Mouse (Mus musculus) kidney, adult 11 months (tissue): Measurements from ENCODE around the gene Pgap3.

Source experiments
- DNase-seq: peaks from one replicate; pipeline ENCODE4 v3.0.0; 2022

The Pgap3 gene

GRCm38 (mm10) chr11:98353651-98354211 lies 46.6 kb downstream of the Pgap3 start:
- DNase-seq, result peak; percentile 82

GRCm38 (mm10) chr11:98352272-98352990 lies 47.9 kb downstream of the Pgap3 start:
- no peak for DNase-seq

GRCm38 (mm10) chr11:98349308-98349707 lies 51.0 kb downstream of the Pgap3 start:
- no peak for DNase-seq

- DNase-seq, result peak; percentile 71
These were observed 52.0 kb downstream of the Pgap3 start, which contains the start of gene Ppp1r1b for GRCm38 (mm10) chr11:98348083-98348961. TSS of gene Ppp1r1b (plus strand) at chr11:98348404.

- DNase-seq, result peak; percentile 73
These were observed 52.8 kb downstream of the Pgap3 start for GRCm38 (mm10) chr11:98347385-98348082.

- no peak for DNase-seq
These were observed 54.1 kb downstream of the Pgap3 start for GRCm38 (mm10) chr11:98346168-98346567.

- peak; percentile 79 for DNase-seq
These were observed 55.0 kb downstream of the Pgap3 start for GRCm38 (mm10) chr11:98345253-98345652.

- peak; percentile 90 for DNase-seq
These were observed 58.0 kb downstream of the Pgap3 start for GRCm38 (mm10) chr11:98342000-98342945.

- no peak for DNase-seq
These were observed 59.1 kb downstream of the Pgap3 start for GRCm38 (mm10) chr11:98341174-98341573.

- DNase-seq, result no peak
These were observed 59.7 kb downstream of the Pgap3 start for GRCm38 (mm10) chr11:98340597-98340996.

GRCm38 (mm10) chr11:98339679-98340287 lies 60.5 kb downstream of the Pgap3 start:
- DNase-seq, result no peak

- DNase-seq, result no peak
These were observed 61.2 kb downstream of the Pgap3 start for GRCm38 (mm10) chr11:98339071-98339501.
